Mouse (Mus musculus): ENCODE results near the gene Efcab7. TPM values are rescaled to one million over a fixed set of nuclear protein-coding genes. Genes with fewer than 3 reads are reported as not detected.

The Efcab7 gene
- polyA plus RNA-seq (2014; fragmentation: Illumina TruSeq; extraction: RNeasy Lipid Tissue Mini Kit (QIAGEN cat#74804); ENCODE audit: low read depth, low replicate concordance), result 2.7 TPM

GRCm38 (mm10) chr4:99829094-99830073 is at the start of gene Efcab7:
Gene Efcab7, plus strand, starts transcription at chr4:99829198.

GRCm38 (mm10) chr4:99929149-99929612 is 100.2 kb downstream of the Efcab7 start, which contains the start of gene Pgm1:
Gene Pgm1, plus strand, starts transcription at chr4:99929414.

GRCm38 (mm10) chr4:99929613-99930517 is 100.9 kb downstream of the Efcab7 start, which contains the start of gene Itgb3bp:
Gene Itgb3bp, minus strand, starts transcription at chr4:99929813.

Other genes with a start within 250 kb of the Efcab7 start
- gene Foxd3, start 172.9 kb upstream of the Efcab7 start, polyA plus RNA-seq (2014; fragmentation: Illumina TruSeq; extraction: RNeasy Lipid Tissue Mini Kit (QIAGEN cat#74804); ENCODE audit: low read depth, low replicate concordance), result not detected
- 15.7 TPM for gene Alg6, start 113.5 kb upstream of the Efcab7 start, polyA plus RNA-seq (2014; fragmentation: Illumina TruSeq; extraction: RNeasy Lipid Tissue Mini Kit (QIAGEN cat#74804); ENCODE audit: low read depth, low replicate concordance)
- gene Pgm1, start 100.2 kb downstream of the Efcab7 start, polyA plus RNA-seq (2014; fragmentation: Illumina TruSeq; extraction: RNeasy Lipid Tissue Mini Kit (QIAGEN cat#74804); ENCODE audit: low read depth, low replicate concordance), result 107 TPM
- gene Itgb3bp, start 100.6 kb downstream of the Efcab7 start, polyA plus RNA-seq (2014; fragmentation: Illumina TruSeq; extraction: RNeasy Lipid Tissue Mini Kit (QIAGEN cat#74804); ENCODE audit: low read depth, low replicate concordance), result 11.8 TPM